Mouse (Mus musculus) embryonic facial prominence, embryonic 14.5 days (tissue): ENCODE measurements around the gene 2700049A03Rik. TPM values are rescaled to one million over a fixed set of nuclear protein-coding genes. Genes with fewer than 3 reads are reported as not detected.

Experiments used
- ATAC-seq: fragments of 200-750 bp; cut with Nextera tagmentation; 2 replicates; pipeline ENCODE4 v1.8.0; 2017; ENCODE audit warnings: low read depth, moderate number of reproducible peaks, moderate TSS enrichment
- DNase-seq: peaks from one replicate; pipeline ENCODE4 v3.0.0-alpha.2; 2015; ENCODE audit warnings: low spot score
- H3K27ac ChIP-seq: fragments of 300-500 bp; sonication (generic); replicated peaks from 2 replicates; pipeline ENCODE4 v1.5.1; 2014; ENCODE audit warnings: low read depth, mild to moderate bottlenecking, low read length, moderate library complexity
- H3K27me3 ChIP-seq: fragments of 300-500 bp; sonication (generic); replicated peaks from 2 replicates; pipeline ENCODE4 v1.6.1; 2014; ENCODE audit warnings: low read length; ENCODE audit not compliant: control insufficient read depth, insufficient read depth
- H3K36me3 ChIP-seq: fragments of 300-500 bp; sonication (generic); 2 replicates; pipeline ENCODE4 v1.6.1; 2014; ENCODE audit warnings: low read length, mixed read lengths; ENCODE audit not compliant: control insufficient read depth, insufficient read depth
- H3K4me1 ChIP-seq: fragments of 300-500 bp; sonication (generic); 2 replicates; pipeline ENCODE4 v1.6.1; 2014; ENCODE audit warnings: antibody characterized with exemption, low read length; ENCODE audit not compliant: control insufficient read depth, insufficient read depth
- H3K4me2 ChIP-seq: fragments of 300-500 bp; sonication (generic); 2 replicates; pipeline ENCODE4 v1.6.1; 2014; ENCODE audit warnings: low read depth, mild to moderate bottlenecking, low read length, moderate library complexity, mixed read lengths
- H3K4me3 ChIP-seq: fragments of 300-500 bp; sonication (generic); 2 replicates; pipeline ENCODE4 v1.5.1; 2014; ENCODE audit warnings: low read depth, mild to moderate bottlenecking, low read length
- H3K9ac ChIP-seq: fragments of 300-500 bp; sonication (generic); 2 replicates; pipeline ENCODE4 v1.6.1; 2014; ENCODE audit warnings: low read depth, mild to moderate bottlenecking, low read length, moderate library complexity, mixed read lengths
- H3K9me3 ChIP-seq: fragments of 300-500 bp; sonication (generic); 2 replicates; pipeline ENCODE4 v1.6.1; 2016; ENCODE audit warnings: low read length; ENCODE audit not compliant: control insufficient read depth
- WGBS: fragments of 180-500 bp; shearing (Covaris S2); extraction: QIAGEN DNeasy Blood & Tissue Kit; methylation state at CpG from one replicate; pipeline ENCODE4 v1.1.7; 2014; 5-methylcytosine and 5-hydroxymethylcytosine counted together
- polyA plus RNA-seq: library from polyadenylated mRNA; unstranded; fragments of >200 nt; fragmentation: Nextera tagmentation; extraction: Ambion mirVana; gene quantifications from 2 replicates; pipeline ENCODE4 v1.2.1, GENCODE M21; 2014

2700049A03Rik gene
- polyA plus RNA-seq, 1 experiment from 2014 or later = 11.2 TPM

DNA sequence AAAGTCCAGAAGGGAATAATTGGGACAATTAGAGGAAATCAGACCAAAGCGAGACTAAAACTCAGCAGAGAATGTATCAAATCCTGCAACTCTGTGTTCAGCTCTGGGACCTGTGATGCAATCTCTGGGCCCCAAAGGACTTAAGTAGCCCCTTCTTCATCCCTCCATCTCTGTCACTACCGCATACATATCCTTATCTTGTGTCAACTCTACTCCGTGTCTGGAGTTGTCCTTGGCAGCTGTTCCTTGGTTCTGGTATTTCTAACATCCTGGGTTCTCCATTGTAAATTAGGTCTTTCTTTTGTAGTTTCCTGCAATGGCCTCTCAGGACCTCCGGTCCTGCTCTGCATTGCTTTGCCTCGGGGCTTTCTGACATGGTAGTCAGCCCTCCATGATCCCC is 65.1 kb downstream of the 2700049A03Rik start:
- Histone ChIP-seq H3K9ac (no peak overlapping the region), H3K36me3 (0 out of 2 replicates have a peak, but pooled peaks cover 23% of the 10 kb centered on the region), H3K27ac (no peak overlapping the region), H3K4me2 (no peak overlapping the region), H3K9me3 (no peaks in the 10 kb centered on the region), H3K27me3 (no peaks in the 10 kb centered on the region), H3K4me1 (no peaks in the 10 kb centered on the region), H3K4me3 (no peak overlapping the region)
- peak; percentile 4 for DNase-seq
- WGBS = 61% methylated on average over 5 of the region's 5 CpGs
- no peak for ATAC-seq

DNA sequence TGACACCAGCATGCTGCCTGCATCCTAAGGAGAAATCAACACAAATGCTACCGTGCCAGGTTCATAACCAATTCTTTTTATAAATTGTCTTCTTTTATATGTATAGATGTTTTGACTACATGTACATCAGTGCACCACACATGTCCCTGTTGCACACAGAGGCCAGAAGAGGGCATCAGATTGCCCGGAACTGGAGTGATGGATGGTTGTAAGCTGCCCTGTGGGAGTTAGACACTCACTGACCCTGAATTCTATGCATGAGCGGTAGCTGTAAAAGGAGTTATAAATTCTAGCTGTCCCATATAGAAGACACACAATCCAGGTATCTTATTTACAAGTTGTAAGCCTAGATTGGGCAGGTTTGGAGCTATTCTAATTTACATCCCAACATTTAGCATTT is 67.7 kb downstream of the 2700049A03Rik start:
- H3K9me3 ChIP-seq = no peaks in the 10 kb centered on the region
- no peak for DNase-seq
- H3K4me3 ChIP-seq = no peak overlapping the region
- H3K36me3 ChIP-seq = 0 out of 2 replicates have a peak, but pooled peaks cover 23% of the 10 kb centered on the region
- no peaks in the 10 kb centered on the region for H3K27me3 ChIP-seq
- no peak overlapping the region for H3K4me2 ChIP-seq
- no peak for ATAC-seq
- H3K9ac ChIP-seq = no peak overlapping the region
- no peaks in the 10 kb centered on the region for H3K4me1 ChIP-seq
- WGBS = 86% methylated on average over 3 of the region's 3 CpGs
- H3K27ac ChIP-seq = no peak overlapping the region

DNA sequence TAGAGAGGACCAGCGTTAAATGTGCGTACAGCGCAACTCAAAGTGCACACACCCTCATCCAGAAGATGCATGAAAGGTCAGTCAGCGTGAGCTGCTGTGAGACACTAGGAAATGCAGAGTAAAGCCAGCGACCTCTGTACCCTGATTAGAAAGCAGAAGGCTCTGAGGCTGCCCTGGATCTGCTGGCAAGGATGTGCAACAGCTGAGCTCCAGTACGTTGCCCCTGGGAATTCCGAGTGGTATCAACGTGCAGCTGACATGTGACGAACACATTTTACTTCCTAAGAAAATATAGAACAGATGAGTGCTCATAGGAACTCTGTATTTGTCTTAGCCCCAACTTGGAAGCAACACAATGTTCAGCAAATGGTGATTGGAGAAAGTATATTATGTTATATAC is 80.5 kb downstream of the 2700049A03Rik start:
- ATAC-seq = no peak
- peaks cover 29% of the 10 kb centered on the region for H3K36me3 ChIP-seq

DNA sequence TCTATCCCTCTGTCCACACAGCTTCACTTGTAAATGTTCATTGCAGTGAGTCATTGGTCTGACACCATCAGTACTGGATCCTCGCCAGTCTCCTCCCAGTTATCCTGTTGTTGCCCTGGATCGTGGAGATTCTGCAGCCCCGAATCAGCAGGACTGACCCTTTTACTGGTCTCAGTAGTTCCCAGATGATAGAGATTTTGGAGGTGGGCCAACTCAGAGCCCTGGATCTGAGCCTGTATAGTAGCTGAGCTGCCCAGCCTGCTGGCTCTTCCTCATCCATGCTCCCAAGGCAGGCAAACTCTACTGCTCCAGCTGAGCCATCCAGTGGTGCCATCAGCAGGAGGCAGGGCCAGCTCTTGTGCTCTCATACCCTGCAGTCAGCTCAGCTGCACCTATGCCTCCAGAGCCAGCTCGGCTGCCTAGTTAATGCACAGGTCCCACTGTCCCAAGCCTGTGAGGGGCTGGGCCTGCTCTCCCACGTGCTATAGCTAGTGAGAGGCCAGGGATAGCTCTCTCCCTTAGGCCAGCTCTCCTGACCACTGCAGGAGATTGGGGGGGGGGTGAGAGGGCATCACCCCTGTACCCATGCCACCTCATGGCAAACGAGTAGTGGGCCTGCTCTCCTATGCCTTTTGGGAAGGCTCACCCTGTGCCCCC is 81.3 kb downstream of the 2700049A03Rik start:
- Histone ChIP-seq H3K4me2 (no peak overlapping the region), H3K9me3 (no peaks in the 10 kb centered on the region), H3K27ac (no peak overlapping the region), H3K27me3 (no peaks in the 10 kb centered on the region), H3K4me1 (no peaks in the 10 kb centered on the region), H3K9ac (no peak overlapping the region), H3K36me3 (peaks cover 30% of the 10 kb centered on the region), H3K4me3 (no peak overlapping the region)
- ATAC-seq (no peak), DNase-seq (peak; percentile 34)
- WGBS = 66% methylated on average over 6 of the region's 6 CpGs

More for the DNA sequence above, 80.5 kb downstream of the 2700049A03Rik start:
- Histone ChIP-seq H3K4me2 (no peak overlapping the region), H3K27ac (no peak overlapping the region), H3K9ac (no peak overlapping the region), H3K27me3 (no peaks in the 10 kb centered on the region), H3K4me1 (no peaks in the 10 kb centered on the region), H3K4me3 (no peak overlapping the region), H3K9me3 (no peaks in the 10 kb centered on the region)
- peak; percentile 72 for DNase-seq
- 56% methylated on average over 9 of the region's 9 CpGs for WGBS

DNA sequence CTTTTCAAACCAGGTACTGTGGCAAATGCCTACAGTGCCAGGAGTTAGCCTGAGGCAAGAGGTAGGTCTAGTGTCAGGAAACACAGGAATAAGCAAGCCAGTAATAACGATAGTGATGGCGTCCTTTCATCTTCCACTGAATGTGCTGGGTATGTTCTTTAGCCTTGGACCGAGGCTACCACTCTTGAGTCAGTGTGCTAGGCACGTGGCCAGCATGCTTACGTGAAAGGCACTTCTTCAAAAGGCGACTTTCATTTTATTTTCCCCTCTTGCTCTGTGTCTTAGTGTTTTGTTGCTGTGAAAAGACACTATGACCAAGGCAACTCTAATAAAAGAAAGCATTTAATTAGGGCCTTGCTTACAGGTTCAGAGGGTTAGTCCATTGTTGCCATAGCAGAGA is 86.1 kb downstream of the 2700049A03Rik start:
- no peak overlapping the region for H3K9ac ChIP-seq
- peaks cover 27% of the 10 kb centered on the region for H3K36me3 ChIP-seq

DNA sequence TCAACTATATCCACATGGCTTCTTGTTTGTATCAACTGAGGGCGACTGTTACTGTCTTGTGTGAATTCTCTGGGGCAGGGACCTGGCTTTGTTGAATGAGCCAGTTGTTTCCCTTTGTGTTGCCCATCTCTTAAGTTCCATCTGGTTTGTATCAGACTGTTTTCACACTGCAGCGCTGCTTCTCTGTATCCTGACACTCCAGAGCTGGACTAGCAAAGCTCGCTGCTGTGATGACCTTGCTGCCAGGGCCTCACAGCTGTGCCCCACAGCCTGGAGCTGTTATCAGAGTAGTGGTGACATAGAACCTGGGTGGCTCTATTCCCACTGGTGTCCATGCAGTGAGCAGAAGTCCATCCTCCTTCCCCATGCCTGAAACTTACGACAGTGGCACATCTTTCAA is 91.1 kb downstream of the 2700049A03Rik start:
- no peak overlapping the region for H3K4me3 ChIP-seq
- no peaks in the 10 kb centered on the region for H3K27me3 ChIP-seq
- H3K36me3 ChIP-seq = 0 out of 2 replicates have a peak, but pooled peaks cover 7% of the 10 kb centered on the region
- H3K9ac ChIP-seq = no peak overlapping the region
- H3K4me2 ChIP-seq = no peak overlapping the region
- no peak overlapping the region for H3K27ac ChIP-seq
- no peaks in the 10 kb centered on the region for H3K9me3 ChIP-seq
- no peaks in the 10 kb centered on the region for H3K4me1 ChIP-seq
- ATAC-seq (no peak), DNase-seq (peak; percentile 35)
- 26% methylated on average over 4 of the region's 4 CpGs for WGBS

More for the DNA sequence above, 86.1 kb downstream of the 2700049A03Rik start:
- H3K27me3 ChIP-seq = no peaks in the 10 kb centered on the region
- ATAC-seq (no peak), DNase-seq (no peak)
- H3K9me3 ChIP-seq = no peaks in the 10 kb centered on the region
- no peak overlapping the region for H3K27ac ChIP-seq
- no peaks in the 10 kb centered on the region for H3K4me1 ChIP-seq
- H3K4me2 ChIP-seq = no peak overlapping the region
- no peak overlapping the region for H3K4me3 ChIP-seq
- 92% methylated on average over 6 of the region's 6 CpGs for WGBS

DNA sequence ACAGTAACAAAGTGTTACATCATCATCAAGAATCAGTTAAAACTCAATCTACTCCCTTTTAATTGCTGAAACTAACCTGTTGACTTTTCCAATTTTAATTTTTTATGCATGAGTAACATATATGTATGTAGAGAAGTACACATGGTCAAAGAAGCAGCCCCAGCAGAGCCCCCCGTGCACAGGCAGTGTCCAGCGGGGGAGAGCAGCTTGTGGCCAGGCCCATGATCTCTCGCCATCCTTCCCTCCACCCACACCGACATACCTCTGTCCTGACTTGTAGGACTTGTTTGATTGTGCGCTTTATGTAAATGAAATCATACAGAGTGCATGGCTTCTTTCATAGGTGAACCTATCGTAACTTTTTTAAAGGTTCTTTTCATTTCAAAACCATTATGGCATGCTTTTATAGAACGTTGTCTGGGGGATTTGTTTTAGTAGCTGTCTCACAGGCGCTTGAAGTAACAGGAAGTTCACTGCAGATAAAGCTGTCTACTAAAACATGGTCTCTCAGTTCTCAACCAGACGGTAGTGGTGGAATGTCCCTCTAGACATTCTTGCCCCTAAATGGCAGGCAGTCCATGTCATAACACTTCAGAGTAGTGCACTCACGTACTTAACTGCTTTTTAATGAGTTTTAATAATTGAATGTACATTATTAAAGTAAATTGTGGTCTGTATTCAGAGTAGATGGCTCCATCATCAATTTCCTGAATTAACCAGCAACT is 92.4 kb downstream of the 2700049A03Rik start:
- Histone ChIP-seq H3K27me3 (no peaks in the 10 kb centered on the region), H3K36me3 (0 out of 2 replicates have a peak, but pooled peaks cover 7% of the 10 kb centered on the region), H3K9me3 (no peaks in the 10 kb centered on the region), H3K4me3 (no peak overlapping the region), H3K9ac (no peak overlapping the region), H3K4me2 (no peak overlapping the region), H3K27ac (no peak overlapping the region), H3K4me1 (no peaks in the 10 kb centered on the region)
- WGBS = 53% methylated on average over 10 of the region's 10 CpGs
- no peak for ATAC-seq
- DNase-seq = no peak

DNA sequence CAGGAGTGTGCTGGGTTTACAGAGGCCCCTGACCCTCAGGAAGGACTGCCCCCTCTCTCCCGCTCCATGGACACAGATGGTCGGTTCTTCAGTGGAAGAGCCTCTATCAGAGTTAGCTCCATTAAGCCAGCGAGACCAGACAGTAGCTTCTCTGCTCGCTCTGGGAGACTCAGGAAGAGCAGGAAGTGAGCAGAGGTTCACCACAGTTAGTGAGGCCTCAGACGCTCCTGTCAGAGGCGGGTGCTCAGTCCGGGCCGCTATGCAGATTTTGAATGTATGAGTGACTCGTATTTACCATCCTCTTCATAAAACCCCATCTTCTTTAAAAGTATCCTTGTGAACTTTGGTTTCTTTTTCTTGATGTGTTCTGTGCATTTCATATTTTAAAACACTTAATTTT is 94.9 kb downstream of the 2700049A03Rik start:
- Histone ChIP-seq H3K27ac (no peak overlapping the region), H3K36me3 (0 out of 2 replicates have a peak, but pooled peaks cover 3% of the 10 kb centered on the region), H3K9me3 (no peaks in the 10 kb centered on the region), H3K4me3 (no peak overlapping the region), H3K4me1 (no peaks in the 10 kb centered on the region), H3K4me2 (no peak overlapping the region), H3K27me3 (no peaks in the 10 kb centered on the region), H3K9ac (no peak overlapping the region)
- no peak for DNase-seq
- 83% methylated on average over 9 of the region's 9 CpGs for WGBS
- no peak for ATAC-seq
